Comparison of ENCODE assay signal across 9 mouse cellular contexts in the genomic region with DNA sequence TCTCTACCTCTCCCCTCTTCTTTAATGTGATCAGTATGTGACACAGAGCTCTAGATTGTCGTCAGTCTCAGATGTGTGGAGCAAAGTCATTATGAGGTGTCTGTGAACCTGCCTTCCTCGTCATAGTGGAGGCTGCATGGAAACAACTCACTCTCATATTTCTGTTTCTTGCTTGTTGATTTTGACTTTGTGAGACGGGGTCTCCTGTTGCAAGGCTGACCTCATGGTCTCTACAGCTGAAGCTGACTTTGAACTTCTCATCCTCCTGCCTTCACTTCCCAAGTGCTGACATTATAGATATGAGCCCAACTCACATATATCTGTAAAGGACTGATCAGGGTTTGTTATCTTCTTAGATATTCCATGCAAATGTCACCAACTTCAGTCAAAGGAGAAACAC. TPM values are rescaled to one million over a fixed set of nuclear protein-coding genes. Genes with fewer than 3 reads are reported as not detected.
A peak's percentile ranks its signal among the peaks of the same experiment; 100 is the strongest.
DNase-seq lines count a peak whose midpoint lies in the region; ATAC-seq and TF ChIP-seq lines count a peak whose summit lies in the region.
"Had no signal": no experiment of that assay in that cellular context is flagged by ENCODE, and none has a peak within 500 bp of the region (broad histone marks: within the 10 kb centered on the region; RNA-seq: fewer than 3 reads in every experiment).

No protein-coding gene starts in this region.

- TF ChIP-seq CTCF in kidney, postnatal 0 days (IDR thresholded peaks at IDR 0.05; ENCODE audit: low read depth), result no peak

- 0 out of 2 replicates have a peak overlapping the region, but pooled peaks have one; percentile 71 for H3K4me2 ChIP-seq in kidney, postnatal 0 days (ENCODE audit: low read length)
- H3K4me2 ChIP-seq in forebrain, embryonic 11.5 days (ENCODE audit: low read depth, low read length, severe bottlenecking), result peak overlapping the region; percentile 58; the same call in 1 of the 2 replicates
- peak overlapping the region; percentile 63 for H3K4me2 ChIP-seq in intestine, embryonic 16.5 days (ENCODE audit: low read depth, low read length)
- H3K4me2 ChIP-seq in myocyte (ENCODE audit: low read depth), result peak overlapping the region; percentile 84

- no peak overlapping the region; the same call in 1 of the 2 replicates for H3K4me3 ChIP-seq in kidney, postnatal 0 days (replicated peaks; ENCODE audit: low read depth, low read length)
- H3K4me3 ChIP-seq in forebrain, embryonic 11.5 days (ENCODE audit: low read depth, low read length), result no peak overlapping the region
- H3K4me3 ChIP-seq in intestine, embryonic 16.5 days (ENCODE audit: low read length), result peak overlapping the region; percentile 57
- H3K4me3 ChIP-seq in myocyte, result peak overlapping the region; percentile 39

- no peak for DNase-seq in kidney, postnatal 0 days (ENCODE audit: low spot score)
- no peak for DNase-seq in kidney, adult 18-20 months
- DNase-seq in forebrain, embryonic 11.5 days (ENCODE audit: low spot score), result no peak
- no peak for DNase-seq in retina, embryonic 14.5 days (ENCODE audit: low spot score)
- DNase-seq in cerebellum, postnatal 4 days (ENCODE audit: low spot score in 2 of 2), result no peak
- no peak for DNase-seq in layer of hippocampus, postnatal 10 days (ENCODE audit: low spot score in 2 of 2)

- no peak overlapping the region for H3ac ChIP-seq in myocyte (ENCODE audit: control insufficient read depth, insufficient read length)

- H3K4me1 ChIP-seq in kidney, postnatal 0 days (replicated peaks; ENCODE audit: insufficient read depth, low read length), result no peaks in the 10 kb centered on the region
- peaks cover 3% of the 10 kb centered on the region for H3K4me1 ChIP-seq in forebrain, embryonic 11.5 days (replicated peaks; ENCODE audit: control insufficient read depth, insufficient read depth, low read length)
- peaks cover 8% of the 10 kb centered on the region for H3K4me1 ChIP-seq in intestine, embryonic 16.5 days (ENCODE audit: control insufficient read depth, insufficient read depth, low read length)

- ATAC-seq in kidney, postnatal 0 days (replicated peaks; ENCODE audit: low FRiP score, low read depth), result no peak
- no peak for ATAC-seq in forebrain, embryonic 11.5 days (replicated peaks; ENCODE audit: low FRiP score)
- no peak for ATAC-seq in intestine, embryonic 16.5 days

- no peaks in the 10 kb centered on the region for H3K27me3 ChIP-seq in kidney, postnatal 0 days (ENCODE audit: insufficient read depth, low read length)
- no peaks in the 10 kb centered on the region for H3K27me3 ChIP-seq in forebrain, embryonic 11.5 days (ENCODE audit: control insufficient read depth, insufficient read depth, low read length)
- no peaks in the 10 kb centered on the region for H3K27me3 ChIP-seq in intestine, embryonic 16.5 days (replicated peaks; ENCODE audit: control insufficient read depth, insufficient read depth, low read length)
- no peaks in the 10 kb centered on the region for H3K27me3 ChIP-seq in myocyte (ENCODE audit: control insufficient read depth, insufficient read depth, insufficient read length)

- 53% methylated on average over 3 of the region's 3 CpGs for WGBS in kidney, postnatal 0 days
- 52% methylated on average over 3 of the region's 3 CpGs for WGBS in forebrain, embryonic 11.5 days
- 65% methylated on average over 3 of the region's 3 CpGs for WGBS in intestine, embryonic 16.5 days

- no peaks in the 10 kb centered on the region for H3K9me3 ChIP-seq in kidney, postnatal 0 days (replicated peaks; ENCODE audit: low read length)
- H3K9me3 ChIP-seq in forebrain, embryonic 11.5 days (ENCODE audit: control insufficient read depth, low read length), result no peaks in the 10 kb centered on the region
- no peaks in the 10 kb centered on the region for H3K9me3 ChIP-seq in intestine, embryonic 16.5 days (ENCODE audit: control insufficient read depth, low read length)

- no peak overlapping the region for H3K27ac ChIP-seq in kidney, postnatal 0 days
- H3K27ac ChIP-seq in forebrain, embryonic 11.5 days (ENCODE audit: low read depth, low read length), result no peak overlapping the region
- no peak overlapping the region for H3K27ac ChIP-seq in intestine, embryonic 16.5 days (ENCODE audit: low read length)

- TF ChIP-seq POLR2A in myocyte (IDR thresholded peaks at IDR 0.05; ENCODE audit: insufficient read length, low read depth), result no peak

- no peaks in the 10 kb centered on the region for H3K36me3 ChIP-seq in kidney, postnatal 0 days (ENCODE audit: insufficient read depth, low read length)
- no peaks in the 10 kb centered on the region for H3K36me3 ChIP-seq in forebrain, embryonic 11.5 days (ENCODE audit: control insufficient read depth, insufficient read depth, low read length)
- no peaks in the 10 kb centered on the region for H3K36me3 ChIP-seq in intestine, embryonic 16.5 days (ENCODE audit: control insufficient read depth, insufficient read depth, low read length)
- H3K36me3 ChIP-seq in myocyte (ENCODE audit: control insufficient read depth, insufficient read depth), result no peaks in the 10 kb centered on the region

- H3K9ac ChIP-seq in kidney, postnatal 0 days (ENCODE audit: low read depth, low read length), result no peak overlapping the region
- H3K9ac ChIP-seq in forebrain, embryonic 11.5 days (ENCODE audit: low read length), result no peak overlapping the region
- no peak overlapping the region for H3K9ac ChIP-seq in intestine, embryonic 16.5 days (ENCODE audit: low read depth, low read length)

- H3K79me2 ChIP-seq in myocyte (ENCODE audit: control insufficient read depth, insufficient read depth), result no peaks in the 10 kb centered on the region

TF ChIP-seq in myocyte, 11 proteins besides CTCF, POLR2A, EP300 and RAD21:
- TF ChIP-seq MYOG (IDR thresholded peaks at IDR 0.05; ENCODE audit: control insufficient read depth in 1 of 3, insufficient read depth in 1 of 3, insufficient read length in 2 of 3, low read depth in 2 of 3), result no peak
- TF ChIP-seq USF1 (IDR thresholded peaks at IDR 0.05; ENCODE audit: low read depth), result no peak
- no peak for TF ChIP-seq TCF12 (IDR thresholded peaks at IDR 0.05; ENCODE audit: insufficient read depth, poor library complexity, severe bottlenecking)
- TF ChIP-seq SRF (IDR thresholded peaks at IDR 0.05; ENCODE audit: control insufficient read depth, insufficient read length, low read depth), result no peak

RNA-seq across cellular contexts. Expression of gene Btn1a1, which starts 16.9 kb away (rescaled TPM):
- 0.06 TPM in 1 of 2 replicates, not detected in the other for polyA plus RNA-seq in kidney, postnatal 0 days (2015; fragmentation: Nextera tagmentation; extraction: Ambion mirVana)
- polyA plus RNA-seq in forebrain, embryonic 11.5 days (2014; fragmentation: Nextera tagmentation; extraction: Ambion mirVana), result 0.17 and 0.19 TPM in 2 replicates
- polyA plus RNA-seq in intestine, embryonic 16.5 days (2015; fragmentation: Nextera tagmentation; extraction: Ambion mirVana), result 0.07 and 0.11 TPM in 2 replicates
- polyA plus RNA-seq in myocyte (2012; fragmentation: generic; extraction: Trizol), result 0.02 TPM
- not detected for total RNA-seq in layer of hippocampus, postnatal 10 days (2021)

RNA-seq across cellular contexts. Expression of gene Abt1, which starts 25.1 kb away (rescaled TPM):
- polyA plus RNA-seq in kidney, postnatal 0 days (2015; fragmentation: Nextera tagmentation; extraction: Ambion mirVana), result 10.0 and 10.4 TPM in 2 replicates
- polyA plus RNA-seq in forebrain, embryonic 11.5 days (2014; fragmentation: Nextera tagmentation; extraction: Ambion mirVana), result 13.0 and 13.5 TPM in 2 replicates
- polyA plus RNA-seq in intestine, embryonic 16.5 days (2015; fragmentation: Nextera tagmentation; extraction: Ambion mirVana), result 10.2 and 11.2 TPM in 2 replicates
- polyA plus RNA-seq in myocyte (2012; fragmentation: generic; extraction: Trizol), result 7.4 TPM
- 1 to 10 TPM; 7.0 to 7.5 TPM for total RNA-seq in layer of hippocampus, postnatal 10 days (2021)

RNA-seq across cellular contexts. Expression of gene Btn2a2, which starts 39.9 kb away (rescaled TPM):
- polyA plus RNA-seq in kidney, postnatal 0 days (2015; fragmentation: Nextera tagmentation; extraction: Ambion mirVana), result 0.13 and 0.28 TPM in 2 replicates
- 0.48 and 0.59 TPM in 2 replicates for polyA plus RNA-seq in forebrain, embryonic 11.5 days (2014; fragmentation: Nextera tagmentation; extraction: Ambion mirVana)
- 0.12 TPM in 2 replicates for polyA plus RNA-seq in intestine, embryonic 16.5 days (2015; fragmentation: Nextera tagmentation; extraction: Ambion mirVana)
- polyA plus RNA-seq in myocyte (2012; fragmentation: generic; extraction: Trizol), result 0.20 TPM
- total RNA-seq in layer of hippocampus, postnatal 10 days (2021), result under 1 TPM; 0.53 to 0.58 TPM
- total RNA-seq: hematopoietic stem cell, adult 5-6 weeks had no signal

Comparison
In these comparisons a context has a peak if more than half of its experiments do, and no peak if none do; other contexts are left out.
1. H3K4me3 ChIP-seq: peak in intestine, embryonic 16.5 days (single experiment) and myocyte (single experiment); none in kidney, postnatal 0 days (single experiment) and forebrain, embryonic 11.5 days (single experiment).
2. Peak in every context shown above with its lines, with median percentiles within 50 percentile points of each other: H3K4me2 ChIP-seq.